Mouse (Mus musculus): ENCODE measurements around the gene Nkx2-2.
"Not testable (repeated sequence)": the region's sequence is repeated elsewhere in the genome, so short reads cannot be mapped to it uniquely, and the experiment has no call there.

The Nkx2-2 gene

GRCm38 (mm10) chr2:147181926-147182708 lies 11.9 kb downstream of the Nkx2-2 start:
- DNase-seq (ENCODE audit: low read depth, low spot score), result no peak

- DNase-seq (ENCODE audit: low read depth, low spot score), result no peak
Measured at GRCm38 (mm10) chr2:147181304-147181665, 12.8 kb downstream of the Nkx2-2 start.

DNA sequence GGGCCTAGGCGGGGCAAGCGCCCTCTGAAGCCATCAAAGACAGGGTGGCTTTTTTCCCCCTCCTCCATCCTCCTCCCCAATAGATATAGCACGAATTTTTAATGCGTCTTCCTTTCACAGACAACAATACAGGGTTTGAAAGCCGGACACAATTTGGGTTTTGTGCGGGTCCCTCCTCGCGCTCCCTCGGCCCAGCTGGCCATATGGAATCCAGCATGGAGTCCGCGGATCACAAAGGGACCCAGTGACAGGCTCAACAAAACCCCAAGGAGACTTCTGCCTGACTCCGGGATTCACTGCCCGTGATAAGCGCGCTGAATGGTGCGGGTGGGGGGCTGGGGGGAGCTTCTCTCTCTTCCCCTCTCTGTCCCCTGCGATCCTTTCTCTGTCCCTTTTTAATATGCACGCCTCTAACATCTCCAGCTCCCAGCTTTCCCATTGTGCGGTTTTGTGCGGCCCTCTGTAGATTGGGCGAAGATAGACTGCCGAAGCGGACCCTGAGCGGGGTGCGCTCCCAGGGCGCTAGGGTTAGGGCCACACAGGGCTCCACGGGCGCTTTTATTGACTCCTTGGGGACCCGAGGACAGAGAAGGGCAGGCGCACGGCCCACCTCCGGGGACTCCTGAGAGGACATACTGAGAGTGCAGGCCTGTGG lies 13.3 kb downstream of the Nkx2-2 start:
- DNase-seq (ENCODE audit: low read depth, low spot score), result no peak

- peak; percentile 81 for DNase-seq (ENCODE audit: low read depth, low spot score)
Measured at GRCm38 (mm10) chr2:147178091-147179059, 15.7 kb downstream of the Nkx2-2 start.

DNA sequence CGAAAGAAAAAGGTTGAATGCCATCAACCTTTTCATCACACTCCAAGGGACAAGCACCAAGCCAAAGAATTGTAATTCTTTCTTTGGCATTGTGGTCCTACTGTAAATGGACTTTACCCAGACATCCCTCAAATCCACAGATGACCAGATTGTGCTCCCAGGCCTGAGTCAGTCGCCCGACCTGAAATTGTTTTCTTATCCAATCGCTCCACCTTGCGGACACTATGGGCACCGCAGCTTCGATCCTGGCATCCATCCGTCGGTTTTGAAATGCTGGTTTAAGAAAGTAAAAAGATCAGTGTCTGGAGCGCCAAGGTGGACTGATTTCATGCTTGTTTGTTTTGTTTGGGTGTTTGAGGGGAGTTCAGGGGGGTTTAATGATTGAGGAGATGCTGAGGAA lies 16.4 kb downstream of the Nkx2-2 start:
- DNase-seq (ENCODE audit: low read depth, low spot score), result peak; percentile 82

- no peak for DNase-seq (ENCODE audit: low read depth, low spot score)
Measured at GRCm38 (mm10) chr2:147175296-147175695, 18.7 kb downstream of the Nkx2-2 start.

GRCm38 (mm10) chr2:147173751-147174150 lies 20.3 kb downstream of the Nkx2-2 start:
- DNase-seq (ENCODE audit: low read depth, low spot score), result no peak

GRCm38 (mm10) chr2:147170538-147170937 lies 23.5 kb downstream of the Nkx2-2 start:
- DNase-seq (ENCODE audit: low read depth, low spot score), result not testable (repeated sequence)

DNA sequence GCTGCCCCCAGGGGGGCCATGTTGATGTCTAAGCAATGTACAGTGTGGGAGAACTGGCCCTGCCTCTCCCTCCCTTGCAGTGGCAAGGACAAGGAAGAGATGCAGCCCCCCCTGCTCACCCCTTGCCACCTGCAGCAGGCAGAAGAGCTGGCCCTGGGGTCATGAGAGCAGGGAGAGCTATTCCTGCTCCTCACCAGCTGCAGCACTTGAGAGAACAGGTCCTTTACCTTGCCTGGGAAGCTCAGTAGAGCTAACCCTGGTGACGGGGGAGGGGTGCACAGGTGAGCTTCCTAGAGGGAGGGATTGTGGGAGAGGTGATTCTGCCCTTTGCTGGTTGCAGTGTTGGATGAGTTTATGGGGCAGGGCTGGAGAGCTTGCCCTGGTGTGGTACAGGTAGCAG lies 28.2 kb downstream of the Nkx2-2 start:
- DNase-seq (ENCODE audit: low read depth, low spot score), result no peak

- no peak for DNase-seq (ENCODE audit: low read depth, low spot score)
Measured at GRCm38 (mm10) chr2:147165376-147165775, 28.7 kb downstream of the Nkx2-2 start.

GRCm38 (mm10) chr2:147152543-147152942 lies 41.5 kb downstream of the Nkx2-2 start:
- DNase-seq (ENCODE audit: low read depth, low spot score), result no peak
